Mouse (Mus musculus) yolk sac, embryonic 10.5 days (tissue): Measurements from ENCODE around the gene Nes.

Experiments
- DNase-seq: peaks from one replicate; pipeline ENCODE4 v3.0.0-alpha.2; 2017; ENCODE audit warnings: low spot score

Gene Nes

GRCm38 (mm10) chr3:87949955-87950515 is 20.8 kb upstream of the Nes start:
- DNase-seq = peak; percentile 82

- DNase-seq = no peak
Measured at GRCm38 (mm10) chr3:87951946-87952345, 18.9 kb upstream of the Nes start.

- DNase-seq = peak; percentile 68
Measured at GRCm38 (mm10) chr3:87952440-87952839, 18.4 kb upstream of the Nes start.

GRCm38 (mm10) chr3:87958056-87958455 is 12.8 kb upstream of the Nes start:
- no peak for DNase-seq

- DNase-seq = no peak
Measured at GRCm38 (mm10) chr3:87958476-87958875, 12.4 kb upstream of the Nes start.

GRCm38 (mm10) chr3:87958967-87959366 is 11.9 kb upstream of the Nes start:
- no peak for DNase-seq

- no peak for DNase-seq
Measured at GRCm38 (mm10) chr3:87959371-87959770, 11.5 kb upstream of the Nes start.

- no peak for DNase-seq
Measured at GRCm38 (mm10) chr3:87960191-87960585, 10.7 kb upstream of the Nes start.

GRCm38 (mm10) chr3:87960586-87961191 is 10.2 kb upstream of the Nes start:
- DNase-seq = peak; percentile 92

GRCm38 (mm10) chr3:87970184-87970938 is 517 bp upstream of the Nes start:
- DNase-seq = no peak

- DNase-seq = no peak
Measured at GRCm38 (mm10) chr3:87971489-87972202, 768 bp downstream of the Nes start.

- DNase-seq = no peak
Measured at GRCm38 (mm10) chr3:87972203-87972664, 1.4 kb downstream of the Nes start.

- DNase-seq = no peak
Measured at GRCm38 (mm10) chr3:87972776-87973175, 1.9 kb downstream of the Nes start.

- DNase-seq = no peak
Measured at GRCm38 (mm10) chr3:87973593-87974380, 2.9 kb downstream of the Nes start.

- DNase-seq = no peak
Measured at GRCm38 (mm10) chr3:87974381-87974987, 3.6 kb downstream of the Nes start.

GRCm38 (mm10) chr3:87979493-87979892 is 8.6 kb downstream of the Nes start:
- no peak for DNase-seq

GRCm38 (mm10) chr3:87980085-87980484 is 9.2 kb downstream of the Nes start:
- no peak for DNase-seq

- DNase-seq = no peak
Measured at GRCm38 (mm10) chr3:87980728-87981127, 9.8 kb downstream of the Nes start.

GRCm38 (mm10) chr3:87981214-87981760 is 10.4 kb downstream of the Nes start:
- no peak for DNase-seq

- DNase-seq = no peak
Measured at GRCm38 (mm10) chr3:87981894-87982835, 11.3 kb downstream of the Nes start.
